Mouse (Mus musculus): ENCODE results near the gene Sav1. TPM values are rescaled to one million over a fixed set of nuclear protein-coding genes. Genes with fewer than 3 reads are reported as not detected.

Sav1 gene
- 15.6 and 20.8 TPM in 2 replicates for total RNA-seq (2014; rRNA removed)
- polyA plus RNA-seq (2015; fragmentation: Nextera tagmentation; extraction: Ambion mirVana), result 2.4 and 2.5 TPM in 2 replicates

GRCm38 (mm10) chr12:69986786-69987497 lies at the start of gene Sav1:
TSS of gene Sav1 (minus strand) at chr12:69987002.
- Histone ChIP-seq H3K4me3 (ENCODE audit: low read length) (peak within 1 kb of the TSS; percentile 80), H3K9me3 (ENCODE audit: low read length) (no peaks in the 10 kb centered on the region), H3K36me3 (ENCODE audit: insufficient read depth, low read length) (peaks cover 17% of the 10 kb centered on the region; the same call in 1 of the 2 replicates), H3K4me2 (ENCODE audit: low read depth, low read length) (peak within 1 kb of the TSS; percentile 80), H3K4me1 (ENCODE audit: insufficient read depth, low read length) (peaks cover 6% of the 10 kb centered on the region; the same call in 1 of the 2 replicates), H3K9ac (replicated peaks; ENCODE audit: low read length) (peak within 1 kb of the TSS; percentile 87), H3K27me3 (ENCODE audit: insufficient read depth, low read length) (no peaks in the 10 kb centered on the region), H3K27ac (peak within 1 kb of the TSS; percentile 90)
- ATAC-seq (peak; percentile 93), DNase-seq (ENCODE audit: low spot score) (peak; percentile 92)
- no peak for TF ChIP-seq CTCF (IDR thresholded peaks at IDR 0.05; ENCODE audit: low read depth)
- WGBS, result under 1% methylated on average over 84 of the region's 102 CpGs

GRCm38 (mm10) chr12:70026233-70026632 lies 39.4 kb upstream of the Sav1 start:
- DNase-seq (ENCODE audit: low spot score), result no peak
- Histone ChIP-seq H3K9me3 (ENCODE audit: low read length) (no peaks in the 10 kb centered on the region), H3K4me3 (ENCODE audit: low read length) (no peak overlapping the region), H3K36me3 (ENCODE audit: insufficient read depth, low read length) (peaks cover 57% of the 10 kb centered on the region), H3K27ac (no peak overlapping the region), H3K27me3 (ENCODE audit: insufficient read depth, low read length) (no peaks in the 10 kb centered on the region), H3K9ac (replicated peaks; ENCODE audit: low read length) (no peak overlapping the region), H3K4me1 (ENCODE audit: insufficient read depth, low read length) (no peaks in the 10 kb centered on the region), H3K4me2 (ENCODE audit: low read depth, low read length) (no peak overlapping the region)
- TF ChIP-seq CTCF (IDR thresholded peaks at IDR 0.05; ENCODE audit: low read depth), result no peak
- no peak for ATAC-seq

GRCm38 (mm10) chr12:70025431-70025830 lies 38.6 kb upstream of the Sav1 start:
- ATAC-seq, result no peak
- no peaks in the 10 kb centered on the region for H3K27me3 ChIP-seq (ENCODE audit: insufficient read depth, low read length)

GRCm38 (mm10) chr12:70023580-70023979 lies 36.8 kb upstream of the Sav1 start:
- Histone ChIP-seq H3K4me3 (ENCODE audit: low read length) (no peak overlapping the region), H3K9ac (replicated peaks; ENCODE audit: low read length) (no peak overlapping the region), H3K27me3 (ENCODE audit: insufficient read depth, low read length) (no peaks in the 10 kb centered on the region), H3K4me2 (ENCODE audit: low read depth, low read length) (no peak overlapping the region), H3K9me3 (ENCODE audit: low read length) (no peaks in the 10 kb centered on the region), H3K27ac (no peak overlapping the region), H3K36me3 (ENCODE audit: insufficient read depth, low read length) (peaks cover 63% of the 10 kb centered on the region), H3K4me1 (ENCODE audit: insufficient read depth, low read length) (no peaks in the 10 kb centered on the region)
- no peak for TF ChIP-seq CTCF (IDR thresholded peaks at IDR 0.05; ENCODE audit: low read depth)
- DNase-seq (ENCODE audit: low spot score) (no peak), ATAC-seq (no peak)
- 87% methylated on average over 4 of the region's 4 CpGs for WGBS

More at GRCm38 (mm10) chr12:70025431-70025830, 38.6 kb upstream of the Sav1 start:
- Histone ChIP-seq H3K9me3 (ENCODE audit: low read length) (no peaks in the 10 kb centered on the region), H3K4me3 (ENCODE audit: low read length) (no peak overlapping the region), H3K4me1 (ENCODE audit: insufficient read depth, low read length) (no peaks in the 10 kb centered on the region), H3K4me2 (ENCODE audit: low read depth, low read length) (no peak overlapping the region), H3K9ac (replicated peaks; ENCODE audit: low read length) (no peak overlapping the region), H3K36me3 (ENCODE audit: insufficient read depth, low read length) (peaks cover 56% of the 10 kb centered on the region), H3K27ac (no peak overlapping the region)
- 87% methylated on average over 6 of the region's 6 CpGs for WGBS
- TF ChIP-seq CTCF (IDR thresholded peaks at IDR 0.05; ENCODE audit: low read depth), result no peak
- no peak for DNase-seq (ENCODE audit: low spot score)

- Histone ChIP-seq H3K36me3 (ENCODE audit: insufficient read depth, low read length) (peaks cover 39% of the 10 kb centered on the region; the same call in 1 of the 2 replicates), H3K9me3 (ENCODE audit: low read length) (no peaks in the 10 kb centered on the region), H3K4me3 (ENCODE audit: low read length) (no peak overlapping the region), H3K27ac (no peak overlapping the region), H3K4me1 (ENCODE audit: insufficient read depth, low read length) (no peaks in the 10 kb centered on the region), H3K27me3 (ENCODE audit: insufficient read depth, low read length) (no peaks in the 10 kb centered on the region), H3K9ac (replicated peaks; ENCODE audit: low read length) (no peak overlapping the region), H3K4me2 (ENCODE audit: low read depth, low read length) (no peak overlapping the region)
- TF ChIP-seq CTCF (IDR thresholded peaks at IDR 0.05; ENCODE audit: low read depth), result no peak
- 83% methylated on average over 4 of the region's 4 CpGs for WGBS
- DNase-seq (ENCODE audit: low spot score) (no peak), ATAC-seq (no peak)
Observed at GRCm38 (mm10) chr12:70018153-70018552, 31.4 kb upstream of the Sav1 start.

GRCm38 (mm10) chr12:70015936-70016335 lies 29.1 kb upstream of the Sav1 start:
- TF ChIP-seq CTCF (IDR thresholded peaks at IDR 0.05; ENCODE audit: low read depth), result no peak
- H3K4me2 ChIP-seq (ENCODE audit: low read depth, low read length), result no peak overlapping the region
- H3K9ac ChIP-seq (replicated peaks; ENCODE audit: low read length), result no peak overlapping the region
- DNase-seq (ENCODE audit: low spot score) (no peak), ATAC-seq (no peak)
- H3K27me3 ChIP-seq (ENCODE audit: insufficient read depth, low read length), result no peaks in the 10 kb centered on the region
- no peak overlapping the region for H3K4me3 ChIP-seq (ENCODE audit: low read length)
- no peaks in the 10 kb centered on the region for H3K9me3 ChIP-seq (ENCODE audit: low read length)
- H3K27ac ChIP-seq, result no peak overlapping the region
- WGBS, result 78% methylated on average over 4 of the region's 4 CpGs
- peaks cover 27% of the 10 kb centered on the region; the same call in 1 of the 2 replicates for H3K36me3 ChIP-seq (ENCODE audit: insufficient read depth, low read length)
- no peaks in the 10 kb centered on the region for H3K4me1 ChIP-seq (ENCODE audit: insufficient read depth, low read length)

- Histone ChIP-seq H3K27ac (no peak overlapping the region), H3K36me3 (ENCODE audit: insufficient read depth, low read length) (no peaks in the 10 kb centered on the region; the same call in 1 of the 2 replicates), H3K4me2 (ENCODE audit: low read depth, low read length) (no peak overlapping the region), H3K9ac (replicated peaks; ENCODE audit: low read length) (no peak overlapping the region), H3K27me3 (ENCODE audit: insufficient read depth, low read length) (no peaks in the 10 kb centered on the region), H3K4me1 (ENCODE audit: insufficient read depth, low read length) (no peaks in the 10 kb centered on the region), H3K4me3 (ENCODE audit: low read length) (no peak overlapping the region), H3K9me3 (ENCODE audit: low read length) (no peaks in the 10 kb centered on the region)
- ATAC-seq, result no peak
- TF ChIP-seq CTCF (IDR thresholded peaks at IDR 0.05; ENCODE audit: low read depth), result no peak
- no peak for DNase-seq (ENCODE audit: low spot score)
- WGBS, result 36% methylated on average over 5 of the region's 5 CpGs
Observed at GRCm38 (mm10) chr12:70011681-70012080, 24.9 kb upstream of the Sav1 start.
